Comparison of ENCODE assay signal across 8 mouse cellular contexts in genomic region chr9:58241780-58242485, GRCm38 (mm10). TPM values are rescaled to one million over a fixed set of nuclear protein-coding genes. Genes with fewer than 3 reads are reported as not detected.
DNase-seq lines count a peak whose midpoint lies in the region; ATAC-seq lines count a peak whose summit lies in the region.

No protein-coding gene starts in this region.

- H3K9me3 ChIP-seq in hindbrain, embryonic 12.5 days (replicated peaks), result no peaks in the 10 kb centered on the region
- H3K9me3 ChIP-seq in hindbrain, embryonic 11.5 days (ENCODE audit: control insufficient read depth, low read length), result no peaks in the 10 kb centered on the region
- no peaks in the 10 kb centered on the region for H3K9me3 ChIP-seq in forebrain, embryonic 13.5 days (replicated peaks)
- H3K9me3 ChIP-seq in kidney, embryonic 14.5 days (ENCODE audit: control insufficient read depth, low read length), result no peaks in the 10 kb centered on the region

- H3K4me3 ChIP-seq in hindbrain, embryonic 12.5 days, result no peak overlapping the region
- no peak overlapping the region for H3K4me3 ChIP-seq in hindbrain, embryonic 11.5 days (ENCODE audit: low read depth, low read length)
- H3K4me3 ChIP-seq in forebrain, embryonic 13.5 days, result no peak overlapping the region
- H3K4me3 ChIP-seq in kidney, embryonic 14.5 days (ENCODE audit: low read length), result no peak overlapping the region

- no peaks in the 10 kb centered on the region for H3K27me3 ChIP-seq in hindbrain, embryonic 12.5 days
- H3K27me3 ChIP-seq in hindbrain, embryonic 11.5 days (ENCODE audit: control insufficient read depth, insufficient read depth, low read length), result no peaks in the 10 kb centered on the region
- H3K27me3 ChIP-seq in forebrain, embryonic 13.5 days, result no peaks in the 10 kb centered on the region
- no peaks in the 10 kb centered on the region for H3K27me3 ChIP-seq in kidney, embryonic 14.5 days (ENCODE audit: control insufficient read depth, insufficient read depth, low read length)

- no peak overlapping the region for H3K4me2 ChIP-seq in hindbrain, embryonic 12.5 days (replicated peaks)
- H3K4me2 ChIP-seq in hindbrain, embryonic 11.5 days (replicated peaks; ENCODE audit: low read depth, low read length), result no peak overlapping the region
- H3K4me2 ChIP-seq in forebrain, embryonic 13.5 days, result no peak overlapping the region
- H3K4me2 ChIP-seq in kidney, embryonic 14.5 days (replicated peaks; ENCODE audit: low read depth, low read length), result no peak overlapping the region

- no peak for DNase-seq in hindbrain, embryonic 11.5 days (ENCODE audit: low spot score)
- peak; percentile 75 for DNase-seq in MN1 (ENCODE audit: low spot score)
- DNase-seq in frontal cortex, postnatal 10 days (ENCODE audit: low spot score in 2 of 2), result no peak
- no peak for DNase-seq in gastrocnemius, postnatal 10 days

- no peak overlapping the region for H3K9ac ChIP-seq in hindbrain, embryonic 12.5 days
- no peak overlapping the region for H3K9ac ChIP-seq in hindbrain, embryonic 11.5 days (ENCODE audit: low read depth, low read length)
- H3K9ac ChIP-seq in forebrain, embryonic 13.5 days, result 0 out of 2 replicates have a peak overlapping the region, but pooled peaks have one; percentile 21
- no peak overlapping the region for H3K9ac ChIP-seq in kidney, embryonic 14.5 days (ENCODE audit: low read depth, low read length)

- ATAC-seq in hindbrain, embryonic 12.5 days (ENCODE audit: low FRiP score), result no peak
- ATAC-seq in hindbrain, embryonic 11.5 days (ENCODE audit: low FRiP score), result no peak
- peak; percentile 62; the same call in 1 of the 2 replicates for ATAC-seq in forebrain, embryonic 13.5 days
- ATAC-seq in kidney, embryonic 14.5 days (ENCODE audit: low FRiP score, low TSS enrichment), result peak; percentile 43; the same call in 1 of the 2 replicates
- 0 out of 2 replicates have a peak, but pooled peaks have one; percentile 19 for ATAC-seq in megakaryocyte-erythroid progenitor cell, adult 5-6 weeks (replicated peaks; ENCODE audit: low FRiP score, low TSS enrichment, poor library complexity, severe bottlenecking)

- no peaks in the 10 kb centered on the region for H3K36me3 ChIP-seq in hindbrain, embryonic 12.5 days
- no peaks in the 10 kb centered on the region for H3K36me3 ChIP-seq in hindbrain, embryonic 11.5 days (ENCODE audit: control insufficient read depth, insufficient read depth, low read length)
- no peaks in the 10 kb centered on the region for H3K36me3 ChIP-seq in forebrain, embryonic 13.5 days (ENCODE audit: poor library complexity, severe bottlenecking)
- H3K36me3 ChIP-seq in kidney, embryonic 14.5 days (ENCODE audit: control insufficient read depth, insufficient read depth, low read length), result peaks cover 11% of the 10 kb centered on the region; the same call in 1 of the 2 replicates

- 0 out of 2 replicates have a peak overlapping the region, but pooled peaks have one; percentile 18 for H3K27ac ChIP-seq in hindbrain, embryonic 12.5 days
- H3K27ac ChIP-seq in hindbrain, embryonic 11.5 days (ENCODE audit: low read depth, low read length), result no peak overlapping the region
- peak overlapping the region; percentile 68 for H3K27ac ChIP-seq in forebrain, embryonic 13.5 days
- H3K27ac ChIP-seq in kidney, embryonic 14.5 days (ENCODE audit: low read depth, low read length), result peak overlapping the region; percentile 18; the same call in 1 of the 2 replicates

- H3K4me1 ChIP-seq in hindbrain, embryonic 12.5 days, result peaks cover 18% of the 10 kb centered on the region
- no peaks in the 10 kb centered on the region for H3K4me1 ChIP-seq in hindbrain, embryonic 11.5 days (replicated peaks; ENCODE audit: control insufficient read depth, insufficient read depth, low read length)
- H3K4me1 ChIP-seq in forebrain, embryonic 13.5 days, result peaks cover 23% of the 10 kb centered on the region
- peaks cover 7% of the 10 kb centered on the region for H3K4me1 ChIP-seq in kidney, embryonic 14.5 days (ENCODE audit: control insufficient read depth, insufficient read depth, low read length)

- WGBS in hindbrain, embryonic 12.5 days, result 61% methylated on average over 9 of the region's 9 CpGs
- WGBS in hindbrain, embryonic 11.5 days, result 71% methylated on average over 9 of the region's 9 CpGs
- WGBS in forebrain, embryonic 13.5 days, result 34% methylated on average over 9 of the region's 9 CpGs
- 55% methylated on average over 9 of the region's 9 CpGs for WGBS in kidney, embryonic 14.5 days

RNA-seq across cellular contexts. Expression of gene Pml, which starts 7.7 kb away (rescaled TPM):
- 9.8 and 10.1 TPM in 2 replicates for polyA plus RNA-seq in hindbrain, embryonic 12.5 days (2016; fragmentation: Nextera tagmentation; extraction: Ambion mirVana)
- 6.4 and 8.3 TPM in 2 replicates for polyA plus RNA-seq in hindbrain, embryonic 11.5 days (2014; fragmentation: Nextera tagmentation; extraction: Ambion mirVana)
- polyA plus RNA-seq in forebrain, embryonic 13.5 days (2015; fragmentation: Nextera tagmentation; extraction: Ambion mirVana), result 7.1 and 8.3 TPM in 2 replicates
- 13.5 and 25.0 TPM in 2 replicates for polyA plus RNA-seq in kidney, embryonic 14.5 days (2014; fragmentation: Nextera tagmentation; extraction: Ambion mirVana)
- total RNA-seq in megakaryocyte-erythroid progenitor cell, adult 5-6 weeks (2014; fragmentation: Nextera tagmentation), result 126 and 134 TPM in 2 replicates
- total RNA-seq in megakaryocyte-erythroid progenitor cell, adult 5-6 weeks (2017), result 34.2 and 38.1 TPM in 2 replicates
- 10 to 100 TPM in 1 of 2 experiments, 1 to 10 TPM in 1; 7.3 to 12.6 TPM for total RNA-seq in gastrocnemius, postnatal 10 days (2021)

RNA-seq across cellular contexts. Expression of gene Stoml1, which starts 11.0 kb away (rescaled TPM):
- 63.0 and 67.8 TPM in 2 replicates for polyA plus RNA-seq in hindbrain, embryonic 12.5 days (2016; fragmentation: Nextera tagmentation; extraction: Ambion mirVana)
- 31.2 and 35.7 TPM in 2 replicates for polyA plus RNA-seq in hindbrain, embryonic 11.5 days (2014; fragmentation: Nextera tagmentation; extraction: Ambion mirVana)
- polyA plus RNA-seq in forebrain, embryonic 13.5 days (2015; fragmentation: Nextera tagmentation; extraction: Ambion mirVana), result 71.6 and 77.9 TPM in 2 replicates
- 22.3 and 29.8 TPM in 2 replicates for polyA plus RNA-seq in kidney, embryonic 14.5 days (2014; fragmentation: Nextera tagmentation; extraction: Ambion mirVana)
- 4.7 and 17.9 TPM in 2 replicates for total RNA-seq in megakaryocyte-erythroid progenitor cell, adult 5-6 weeks (2014; fragmentation: Nextera tagmentation)
- 3.5 and 5.3 TPM in 2 replicates for total RNA-seq in megakaryocyte-erythroid progenitor cell, adult 5-6 weeks (2017)
- total RNA-seq in gastrocnemius, postnatal 10 days (2021), result 10 to 100 TPM in 1 of 2 experiments, 1 to 10 TPM in 1; 9.1 to 12.3 TPM

RNA-seq across cellular contexts. Expression of gene Islr2, which starts 37.8 kb away (rescaled TPM):
- 9.2 and 10.4 TPM in 2 replicates for polyA plus RNA-seq in hindbrain, embryonic 12.5 days (2016; fragmentation: Nextera tagmentation; extraction: Ambion mirVana)
- 5.5 and 6.7 TPM in 2 replicates for polyA plus RNA-seq in hindbrain, embryonic 11.5 days (2014; fragmentation: Nextera tagmentation; extraction: Ambion mirVana)
- polyA plus RNA-seq in forebrain, embryonic 13.5 days (2015; fragmentation: Nextera tagmentation; extraction: Ambion mirVana), result 50.1 and 56.9 TPM in 2 replicates
- 0.12 and 0.23 TPM in 2 replicates for polyA plus RNA-seq in kidney, embryonic 14.5 days (2014; fragmentation: Nextera tagmentation; extraction: Ambion mirVana)
- 0.07 TPM in 1 of 2 replicates, not detected in the other for total RNA-seq in megakaryocyte-erythroid progenitor cell, adult 5-6 weeks (2014; fragmentation: Nextera tagmentation)
- not detected in 2 replicates for total RNA-seq in megakaryocyte-erythroid progenitor cell, adult 5-6 weeks (2017)
- total RNA-seq in gastrocnemius, postnatal 10 days (2021), result 1 to 10 TPM; 4.3 to 4.5 TPM

RNA-seq across cellular contexts. Expression of gene Islr, which starts 37.8 kb away (rescaled TPM):
- 47.8 and 59.3 TPM in 2 replicates for polyA plus RNA-seq in hindbrain, embryonic 12.5 days (2016; fragmentation: Nextera tagmentation; extraction: Ambion mirVana)
- 15.5 and 16.7 TPM in 2 replicates for polyA plus RNA-seq in hindbrain, embryonic 11.5 days (2014; fragmentation: Nextera tagmentation; extraction: Ambion mirVana)
- polyA plus RNA-seq in forebrain, embryonic 13.5 days (2015; fragmentation: Nextera tagmentation; extraction: Ambion mirVana), result 10.0 and 11.2 TPM in 2 replicates
- polyA plus RNA-seq in kidney, embryonic 14.5 days (2014; fragmentation: Nextera tagmentation; extraction: Ambion mirVana), result 47.4 and 48.6 TPM in 2 replicates
- not detected in 2 replicates for total RNA-seq in megakaryocyte-erythroid progenitor cell, adult 5-6 weeks (2014; fragmentation: Nextera tagmentation)
- total RNA-seq in megakaryocyte-erythroid progenitor cell, adult 5-6 weeks (2017), result 0.27 TPM in 1 of 2 replicates, not detected in the other
- total RNA-seq in gastrocnemius, postnatal 10 days (2021), result 100 to 1,000 TPM in 1 of 2 experiments, 10 to 100 TPM in 1; 98.8 to 119 TPM

Comparison
In these comparisons a context has a peak if more than half of its experiments do, and no peak if none do; other contexts are left out.
1. ATAC-seq: peak in forebrain, embryonic 13.5 days (single experiment), kidney, embryonic 14.5 days (single experiment) and megakaryocyte-erythroid progenitor cell, adult 5-6 weeks (single experiment); none in hindbrain, embryonic 12.5 days (single experiment) and hindbrain, embryonic 11.5 days (single experiment).